Mouse (Mus musculus) heart, postnatal 0 days (tissue): ENCODE data around the gene Kif19a.

Source experiments
- CTCF ChIP-seq: IDR thresholded peaks from 2 replicates; pipeline ENCODE4 v1.5.1; 2016; ENCODE audit warnings: antibody characterized with exemption, control low read depth, low read depth
- EP300 ChIP-seq: IDR thresholded peaks from 2 replicates; pipeline ENCODE4 v1.6.1; 2016; ENCODE audit warnings: antibody characterized with exemption, low read depth

DNA sequence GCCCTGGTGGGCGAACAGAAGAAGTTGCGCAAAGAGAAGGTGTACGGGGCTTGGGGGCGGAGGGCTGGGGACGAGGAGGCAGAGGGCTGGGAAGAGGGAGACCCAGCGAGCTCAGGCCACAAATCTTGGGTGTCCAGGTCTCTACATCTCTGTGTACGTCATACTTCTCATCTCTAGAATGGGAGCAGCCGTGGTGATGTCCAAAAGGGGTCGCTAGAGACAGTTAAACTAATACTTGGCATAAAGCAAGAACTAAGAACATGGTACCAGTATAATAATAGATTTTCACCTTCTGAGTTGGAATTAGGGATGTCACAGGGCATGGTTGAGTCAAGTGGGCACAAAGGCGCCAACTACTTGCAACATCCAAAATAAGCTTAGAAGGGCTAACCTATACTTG lies 20.7 kb downstream of the Kif19a start:
- TF ChIP-seq CTCF (no peak), EP300 (no peak)
